Mouse (Mus musculus) kidney, adult 18-20 months (tissue): ENCODE data around the gene Tec.

ENCODE experiments used
- DNase-seq: peaks from one replicate; pipeline ENCODE4 v3.0.0; 2021

Tec gene

DNA sequence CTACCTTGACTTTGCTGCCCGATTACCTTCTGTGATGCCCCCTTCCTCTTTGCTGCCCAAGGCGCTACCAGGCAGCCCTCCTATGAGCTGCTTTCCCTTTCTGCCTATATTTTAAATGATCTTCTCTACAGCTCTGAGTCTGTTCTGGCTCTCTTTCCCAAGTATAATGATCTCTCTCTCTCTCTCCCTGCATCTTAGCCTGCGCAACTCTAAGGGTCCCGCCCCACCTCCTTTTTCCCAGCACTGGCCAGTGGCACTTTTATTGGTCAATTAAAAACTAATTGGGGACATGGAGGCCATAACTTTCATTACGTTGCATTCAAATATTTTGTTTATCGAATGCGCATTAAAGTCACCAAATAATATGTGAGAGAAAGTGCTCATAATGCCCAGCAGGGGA lies 20.0 kb upstream of the Tec start:
- no peak for DNase-seq

DNA sequence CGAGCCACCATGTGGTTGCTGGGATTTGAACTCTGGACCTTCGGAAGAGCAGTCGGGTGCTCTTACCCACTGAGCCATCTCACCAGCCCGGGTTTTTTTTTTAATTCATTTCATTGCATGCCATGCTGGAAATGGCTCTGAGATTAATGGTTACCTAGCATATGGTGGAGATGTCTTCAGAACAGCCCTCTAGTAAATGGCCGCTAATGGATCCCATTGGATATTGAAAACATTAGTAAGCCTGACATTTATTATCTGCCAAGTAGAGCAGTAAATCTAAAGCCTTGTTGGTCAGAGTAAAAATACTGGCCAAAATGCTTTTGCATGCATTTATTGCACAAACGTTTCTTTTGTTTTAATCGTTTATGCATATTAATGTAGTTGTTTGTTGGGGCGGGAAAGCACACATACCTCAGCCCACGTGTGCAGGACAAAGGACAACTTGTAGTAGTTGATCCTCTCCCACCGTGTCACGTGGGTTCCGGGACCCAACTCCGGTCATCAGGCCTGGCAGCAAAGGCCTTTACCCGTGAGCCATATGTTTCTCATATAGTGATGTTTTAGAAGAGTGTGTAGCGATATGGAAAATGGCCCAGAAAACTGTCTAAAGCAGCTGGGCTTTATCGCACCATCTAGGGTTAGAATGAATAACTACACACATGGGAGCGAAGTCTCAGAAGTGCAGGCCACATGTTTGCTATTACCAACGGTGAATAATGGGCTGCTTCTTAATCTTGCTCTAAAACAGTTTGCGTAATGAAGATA lies 18.4 kb upstream of the Tec start:
- no peak for DNase-seq

DNA sequence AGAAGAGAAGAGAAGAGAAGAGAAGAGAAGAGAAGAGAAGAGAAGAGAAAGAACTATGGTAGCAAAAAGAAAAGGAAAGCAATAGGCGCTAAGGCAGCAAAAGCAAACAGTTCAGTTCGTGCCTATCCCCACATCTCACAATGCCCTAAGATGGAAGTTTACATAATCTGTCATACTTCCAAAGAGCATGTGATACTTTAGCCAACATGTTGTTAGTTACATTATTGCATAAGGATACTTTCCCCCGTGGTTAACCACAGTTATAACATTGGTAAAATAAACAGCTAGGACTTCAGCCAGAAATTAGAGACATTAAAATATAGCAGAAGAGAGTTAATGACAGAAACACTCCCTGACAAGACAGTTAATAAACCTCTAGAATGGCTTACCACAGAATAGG lies 15.4 kb upstream of the Tec start:
- no peak for DNase-seq

DNA sequence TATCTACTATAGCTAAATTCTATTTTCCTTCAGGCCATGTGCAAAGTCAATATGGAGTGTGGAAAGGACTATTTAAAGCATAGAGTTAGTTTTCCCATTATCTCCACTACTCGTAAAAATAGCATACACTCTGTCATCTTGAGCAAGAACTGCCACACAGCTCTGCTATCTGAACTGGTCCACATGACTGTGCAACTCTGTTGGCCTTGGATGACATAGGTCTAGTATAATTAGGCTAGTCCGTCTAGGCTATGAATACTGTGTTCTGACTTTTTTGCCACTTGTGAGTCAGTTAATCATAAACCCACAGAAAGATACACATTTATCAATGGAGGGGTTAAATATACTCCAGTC lies 14.1 kb upstream of the Tec start:
- no peak for DNase-seq

DNA sequence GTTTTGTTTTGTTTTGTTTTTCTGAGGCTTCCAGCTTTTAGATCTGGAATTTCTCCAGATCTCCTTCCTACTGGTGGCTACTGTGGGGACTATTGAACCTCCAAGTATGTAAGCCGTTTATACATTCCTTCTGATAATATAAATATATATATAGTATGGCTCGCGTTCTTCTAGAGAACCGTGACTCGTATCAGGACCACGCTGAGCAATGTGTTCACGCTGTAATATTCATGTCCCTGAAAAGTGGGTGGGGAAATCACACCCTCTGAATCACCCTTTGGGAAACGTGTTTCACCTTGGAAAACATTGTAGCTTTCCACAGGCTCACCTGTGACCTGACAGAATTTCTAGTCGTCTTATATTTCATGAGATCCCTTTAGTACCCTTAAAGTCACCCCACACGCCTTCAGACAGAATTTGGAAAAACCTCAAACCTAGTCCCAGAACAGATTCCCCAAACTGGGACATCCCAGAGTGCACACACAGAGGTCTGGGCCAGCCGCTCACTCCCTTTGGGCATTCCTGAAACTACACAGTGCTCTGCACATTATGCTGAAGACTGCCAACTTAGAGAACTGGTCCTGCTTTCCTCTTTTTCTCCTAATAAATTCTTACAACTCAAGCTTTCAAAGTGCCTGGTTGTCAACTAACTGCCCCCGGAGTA lies 13.6 kb upstream of the Tec start:
- no peak for DNase-seq

DNA sequence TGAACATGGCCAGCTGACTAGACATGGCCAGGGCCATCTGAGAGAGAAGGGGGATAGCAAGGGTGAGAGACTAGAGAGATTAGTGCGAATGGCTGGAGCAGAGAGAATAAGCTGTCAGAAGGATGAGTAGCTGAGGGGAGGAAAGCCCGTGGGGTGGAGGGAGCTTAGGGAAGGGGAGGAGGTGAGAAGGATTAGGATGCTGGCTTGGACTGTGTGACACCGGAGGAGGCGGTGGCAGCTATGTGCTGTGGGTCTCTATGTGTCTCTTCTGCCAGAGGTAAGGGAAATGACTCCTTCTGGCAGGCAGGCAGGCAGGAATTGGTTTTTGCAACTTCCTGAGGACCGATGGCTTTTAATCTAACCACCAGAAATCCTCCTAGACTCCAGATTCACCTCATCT lies 11.5 kb upstream of the Tec start:
- DNase-seq = no peak

DNA sequence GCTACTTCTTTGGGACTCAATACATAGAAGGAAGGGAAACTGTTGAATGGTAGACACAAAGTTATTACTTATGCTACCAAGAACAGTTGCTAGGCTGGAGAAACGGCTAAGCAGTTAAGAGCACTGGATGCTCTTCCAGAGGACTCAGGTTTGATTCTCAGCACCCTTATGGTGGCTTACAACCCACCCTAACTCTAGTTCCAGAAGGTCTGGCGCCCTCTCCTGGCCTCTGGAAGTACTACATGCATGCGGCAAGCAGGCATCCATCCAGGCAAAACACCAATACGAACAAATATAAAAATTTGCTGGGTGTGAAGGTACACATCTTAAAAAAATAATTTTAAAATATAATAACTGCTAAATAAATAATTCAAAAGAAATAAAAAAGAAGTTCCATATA lies 2.8 kb upstream of the Tec start:
- DNase-seq = no peak

DNA sequence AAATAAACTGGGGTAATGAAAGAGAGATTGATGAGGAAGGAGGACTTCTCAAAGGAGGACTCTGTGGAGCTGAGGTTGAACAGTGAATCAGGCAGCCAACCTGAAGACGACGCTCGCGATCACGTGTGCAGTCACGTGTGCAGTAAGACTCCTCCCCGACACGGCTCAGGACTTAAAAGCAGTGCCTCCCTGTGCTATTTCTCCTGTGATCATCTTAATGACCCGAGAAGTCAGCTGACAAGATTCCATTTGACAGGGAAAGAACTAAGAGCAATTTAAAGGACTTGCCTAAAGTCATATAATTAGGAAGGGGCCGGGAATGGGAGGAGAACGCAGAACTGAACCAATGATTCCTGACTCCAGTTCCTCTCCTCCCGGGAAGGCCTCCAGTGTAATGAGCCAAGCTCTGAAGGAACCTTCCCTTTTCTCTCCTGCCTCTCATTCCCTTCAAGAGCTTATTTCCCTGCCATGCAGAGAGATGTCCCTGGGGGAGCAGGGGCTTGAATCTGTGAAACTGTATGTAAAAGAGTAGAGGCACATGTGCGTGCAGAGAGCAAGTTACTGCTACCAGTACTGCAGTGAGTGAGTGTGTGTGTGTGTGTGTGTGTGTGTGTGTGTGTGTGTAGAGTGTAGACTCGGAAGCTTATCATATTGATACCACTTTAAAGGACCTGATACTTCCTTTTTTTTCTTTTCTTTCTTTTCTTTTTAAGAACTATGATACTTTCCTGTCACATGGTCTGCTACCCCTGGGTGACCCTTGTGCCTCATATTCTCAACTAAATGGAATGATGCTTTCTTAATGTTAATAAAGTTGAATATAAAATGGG lies 1.7 kb upstream of the Tec start:
- peak; percentile 52 for DNase-seq

DNA sequence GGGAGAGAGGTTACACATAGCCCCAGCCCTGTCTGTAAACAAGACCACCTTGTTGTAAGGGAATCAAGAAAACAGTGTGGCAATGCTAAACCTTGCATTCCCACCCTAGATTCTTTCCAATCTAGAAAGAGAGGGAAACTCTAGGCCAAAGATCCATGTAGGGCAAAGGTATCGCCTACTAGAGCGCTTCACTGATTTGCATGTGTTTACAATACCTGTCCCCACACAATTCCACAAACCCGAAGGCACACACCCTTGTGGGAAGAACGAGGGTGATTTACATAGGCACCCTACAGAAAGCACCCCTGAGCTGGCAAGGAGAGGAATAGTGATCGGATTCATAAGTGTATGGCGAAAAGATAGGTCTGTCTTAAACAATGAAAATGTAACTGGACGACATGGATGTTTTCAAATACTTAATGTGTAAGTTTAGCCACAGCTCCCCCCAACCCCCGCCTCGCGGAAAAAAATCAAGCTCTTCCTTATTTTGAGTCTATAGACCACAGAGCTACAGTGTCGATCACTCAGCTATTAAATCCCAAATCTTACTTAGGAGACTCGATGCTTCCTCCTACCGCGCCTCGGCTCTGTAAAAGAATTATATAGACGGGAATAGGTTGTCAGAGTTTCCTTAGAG lies 1.1 kb downstream of the Tec start:
- peak; percentile 26 for DNase-seq

DNA sequence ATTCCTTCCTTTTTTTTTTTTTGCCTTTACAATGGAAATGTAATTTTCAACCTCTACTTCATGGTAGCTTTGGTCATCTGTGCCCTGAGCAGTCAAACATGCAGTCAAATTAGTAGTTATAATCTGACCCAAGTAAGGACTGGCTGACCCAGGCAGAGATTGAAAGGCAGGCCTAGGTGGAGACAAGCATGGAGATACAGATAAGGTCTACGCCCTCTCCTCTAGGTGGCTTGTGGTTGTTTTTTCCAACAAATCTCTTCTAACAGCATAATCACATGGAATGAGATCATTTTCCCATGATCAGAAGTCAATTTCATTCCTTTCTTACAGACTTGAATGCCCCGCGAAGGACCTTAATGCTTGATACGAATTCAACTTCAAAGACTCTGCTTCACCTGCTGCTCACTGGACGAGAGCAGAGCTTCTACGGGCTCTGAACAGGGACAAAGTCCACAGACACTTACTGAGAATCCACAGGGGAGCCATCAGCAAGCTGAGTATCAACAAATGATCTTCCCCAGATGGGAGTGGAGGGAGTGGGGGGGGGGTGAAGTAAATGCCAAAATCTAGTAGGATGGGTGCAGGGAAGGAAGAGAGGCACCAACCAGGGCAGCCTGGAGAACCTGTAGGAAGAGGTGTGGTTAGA lies 1.9 kb downstream of the Tec start:
- DNase-seq = no peak

DNA sequence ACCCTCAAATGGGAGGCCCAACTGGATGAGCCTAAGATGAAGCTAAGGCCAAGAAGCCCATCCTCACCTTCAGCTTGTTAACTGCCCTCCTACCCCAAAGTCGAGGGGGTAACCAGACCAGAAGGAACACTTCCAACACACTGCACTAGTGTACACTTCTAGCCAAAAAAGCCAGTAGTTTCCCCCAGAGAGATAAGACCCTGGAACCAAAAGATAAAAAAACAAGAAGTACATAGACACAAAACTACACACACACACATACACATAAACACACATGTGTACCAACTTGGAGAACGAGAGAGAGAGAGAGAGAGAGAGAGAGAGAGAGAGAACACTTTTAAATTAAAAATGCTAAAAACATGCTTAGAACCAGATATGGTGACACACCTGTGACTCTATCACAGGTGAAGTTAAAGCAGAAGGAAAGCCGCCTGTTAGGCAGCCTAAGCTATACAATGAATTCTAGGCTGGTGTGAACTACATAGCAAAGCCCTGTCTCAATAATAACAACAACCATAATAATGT lies 3.6 kb downstream of the Tec start:
- DNase-seq = no peak

DNA sequence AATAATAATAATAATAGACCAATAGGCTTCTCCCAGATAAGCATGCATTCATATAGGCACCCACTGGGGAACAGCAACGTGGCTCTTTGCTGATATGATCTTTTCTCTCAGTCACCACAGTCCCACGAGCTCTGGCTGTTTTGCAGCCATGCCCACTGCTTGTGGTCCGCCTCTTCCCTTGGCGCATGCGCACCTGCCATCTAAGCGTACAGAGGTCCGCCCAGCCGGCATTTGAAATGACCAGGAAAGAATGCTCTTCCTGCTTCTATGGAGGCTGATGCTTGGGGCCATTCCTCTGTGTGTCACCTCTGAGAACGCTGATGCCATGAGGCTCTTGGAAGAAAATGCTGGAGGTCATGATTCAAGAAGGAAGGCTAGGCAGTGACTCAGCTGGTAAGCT lies 5.1 kb downstream of the Tec start:
- no peak for DNase-seq

DNA sequence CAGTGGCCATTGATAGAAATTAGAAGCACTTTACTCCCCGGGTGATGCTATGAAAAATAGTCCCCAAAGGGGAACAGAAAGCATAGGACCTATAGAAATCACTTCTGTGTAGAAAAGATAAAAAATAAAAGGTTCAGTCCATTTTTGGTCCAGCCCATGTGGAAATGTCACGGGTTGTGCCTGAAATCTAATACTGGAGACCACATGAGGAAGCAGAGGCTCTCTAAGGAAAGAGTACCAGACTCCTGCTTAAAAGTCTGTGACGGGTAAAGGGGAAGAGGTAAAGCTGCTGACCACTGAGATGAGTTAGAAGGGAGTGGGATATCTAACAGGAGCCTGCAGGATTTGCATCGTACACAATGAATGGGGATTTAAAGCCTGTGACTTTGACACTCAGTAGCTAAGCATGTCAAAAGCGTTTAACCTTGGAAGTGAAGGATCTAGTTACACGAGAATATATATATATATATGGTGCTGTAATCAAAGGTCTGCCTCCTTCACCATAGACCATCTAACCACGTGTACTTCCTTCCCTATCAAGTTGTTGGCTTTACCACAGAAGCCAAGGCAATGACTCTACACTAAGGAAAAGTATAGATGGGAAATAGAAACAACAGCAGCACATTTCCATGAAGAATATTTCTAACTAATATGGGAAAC lies 6.4 kb downstream of the Tec start:
- DNase-seq = no peak

DNA sequence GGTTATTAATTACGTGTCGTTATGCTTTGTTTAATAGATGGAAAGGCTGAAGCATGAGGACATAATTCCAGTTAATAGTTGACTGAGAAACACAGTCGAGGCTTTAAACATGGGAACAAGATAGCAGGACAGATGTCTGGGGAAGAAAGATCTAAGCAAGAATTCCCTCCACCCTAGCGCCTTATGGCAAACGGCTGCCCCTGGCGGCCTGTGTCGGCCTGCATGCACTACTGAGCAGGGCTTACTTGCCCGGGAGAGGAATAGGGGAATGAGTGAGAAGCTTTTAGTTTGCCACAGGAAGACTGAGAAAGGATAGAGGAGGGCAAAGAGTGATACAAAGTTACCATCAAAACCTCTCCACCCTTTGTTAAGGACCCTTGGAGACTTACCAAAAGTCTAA lies 7.4 kb downstream of the Tec start:
- peak; percentile 28 for DNase-seq

DNA sequence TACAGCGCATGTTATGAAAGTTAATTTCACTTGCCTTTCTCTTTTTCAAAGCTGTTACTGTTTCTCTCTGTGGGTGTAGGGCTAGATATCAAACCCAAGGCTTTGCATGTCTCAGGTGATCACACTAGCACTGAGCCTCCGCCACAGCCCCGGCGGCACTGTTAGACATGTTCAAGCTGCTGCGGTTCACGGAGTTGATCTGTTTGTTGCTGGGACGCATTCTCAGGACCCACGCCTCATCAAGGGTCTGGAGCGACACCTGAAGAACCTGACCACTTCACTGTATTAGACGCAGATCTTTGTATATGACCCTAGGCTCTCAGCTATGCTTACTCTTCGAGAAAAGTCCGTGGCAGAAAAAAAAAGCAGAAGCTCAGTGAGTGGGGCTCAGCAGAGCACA lies 10.0 kb downstream of the Tec start:
- DNase-seq = no peak

DNA sequence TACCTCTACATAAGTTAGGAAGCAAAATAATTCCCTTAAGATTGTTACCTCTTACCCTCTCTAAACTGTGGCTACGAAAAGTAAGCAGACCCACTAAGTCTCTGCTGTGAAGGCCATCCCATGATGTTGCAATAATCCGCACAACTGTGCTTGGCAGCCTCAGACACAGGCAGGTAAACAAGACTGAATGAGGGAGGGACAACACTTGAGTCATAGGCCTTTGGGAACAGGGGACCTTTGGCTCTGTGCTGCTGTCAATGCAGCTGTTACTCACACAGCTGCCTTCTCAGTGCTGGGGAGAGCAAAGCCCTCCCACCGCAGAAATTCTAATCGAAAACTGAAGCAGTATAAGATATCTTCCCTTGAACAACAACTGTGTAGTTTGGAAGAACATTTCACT lies 10.5 kb downstream of the Tec start:
- no peak for DNase-seq

DNA sequence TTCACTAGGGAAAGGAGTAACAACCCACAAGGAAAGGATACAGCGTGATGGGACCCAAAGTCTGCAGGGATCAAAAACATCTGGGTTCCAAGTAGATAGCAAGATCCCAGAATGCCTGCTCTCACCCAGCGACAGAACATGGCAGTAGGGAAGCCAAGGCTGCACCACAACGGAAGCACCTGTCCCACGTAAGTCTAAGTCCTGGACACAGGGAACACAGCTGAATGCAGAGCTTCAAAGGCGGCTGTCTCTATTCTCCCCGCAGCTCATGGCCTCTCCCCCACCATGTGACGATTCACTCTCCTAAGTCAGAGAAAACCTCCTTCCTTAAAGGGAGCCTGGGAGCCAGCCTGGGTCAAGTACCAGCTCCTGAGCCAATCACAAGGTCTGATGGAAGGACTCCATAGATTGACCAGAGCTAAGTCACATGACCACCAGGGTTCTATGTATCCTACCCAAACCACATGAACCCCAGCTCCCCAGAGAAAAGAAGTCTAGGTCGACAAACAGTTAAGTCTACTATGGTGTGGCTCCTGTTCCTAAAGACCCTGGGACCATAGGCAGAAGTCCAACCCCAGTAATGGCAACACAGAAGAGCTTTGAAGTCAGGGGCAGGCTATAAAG lies 11.9 kb downstream of the Tec start:
- no peak for DNase-seq

DNA sequence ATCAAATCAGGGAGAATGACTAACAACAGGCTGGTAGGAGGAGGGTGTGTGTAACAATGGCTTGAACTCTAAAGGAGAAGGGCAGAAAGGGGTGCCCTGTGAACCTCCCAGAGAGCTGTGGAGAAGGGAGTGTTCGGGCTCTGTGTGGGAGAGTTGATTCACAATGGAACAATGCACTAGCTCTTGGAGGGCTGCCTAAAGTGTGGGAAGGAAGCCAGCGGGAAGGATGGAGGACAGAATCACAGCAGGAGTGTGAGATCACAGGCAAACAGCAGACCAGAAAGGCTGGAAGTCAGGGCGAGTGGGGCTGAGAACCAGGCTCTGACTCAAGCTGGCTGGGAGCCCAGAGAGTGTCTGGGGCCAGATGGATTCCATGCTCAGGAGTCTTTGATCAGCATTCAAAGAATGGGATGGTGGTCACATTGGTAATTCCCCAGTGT lies 12.6 kb downstream of the Tec start:
- peak; percentile 48 for DNase-seq

DNA sequence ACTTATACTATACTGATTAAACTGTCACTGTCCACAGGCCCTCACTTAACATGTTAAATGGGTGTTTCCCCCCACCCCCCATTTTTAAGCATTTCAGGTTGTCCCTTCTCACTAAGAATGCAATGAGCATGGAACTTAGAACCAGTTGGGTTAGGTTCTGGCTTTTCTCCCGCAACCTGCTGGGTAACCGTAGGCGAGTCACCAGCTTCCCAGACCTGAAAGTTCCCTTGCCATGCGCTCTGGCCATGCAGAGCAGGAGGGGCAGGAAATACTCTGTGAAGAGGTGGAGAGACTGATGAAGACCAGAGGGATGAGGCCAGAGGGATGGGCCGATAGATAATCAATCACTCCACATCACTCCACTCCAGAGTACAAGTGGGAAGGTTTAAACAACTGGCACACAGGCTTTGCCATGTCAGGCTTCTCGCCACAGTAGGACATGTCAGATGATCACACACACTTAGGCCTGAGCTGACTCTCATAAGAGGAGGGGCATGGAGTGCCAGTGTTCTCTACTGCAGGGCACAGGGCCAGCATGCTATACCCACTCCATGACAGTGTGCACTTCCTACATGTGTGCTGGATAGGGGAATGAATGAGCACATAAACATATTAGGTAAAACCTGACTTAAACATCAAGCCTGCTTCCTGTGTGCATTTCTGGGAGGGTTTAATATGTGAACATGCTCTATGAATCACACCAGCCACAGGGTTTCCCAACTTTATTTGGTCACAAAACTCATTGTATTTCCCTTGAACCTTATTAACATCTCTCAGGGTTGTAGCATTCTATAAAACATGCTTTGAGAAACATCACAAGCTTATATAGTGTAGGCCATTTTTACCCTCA lies 13.9 kb downstream of the Tec start:
- no peak for DNase-seq

DNA sequence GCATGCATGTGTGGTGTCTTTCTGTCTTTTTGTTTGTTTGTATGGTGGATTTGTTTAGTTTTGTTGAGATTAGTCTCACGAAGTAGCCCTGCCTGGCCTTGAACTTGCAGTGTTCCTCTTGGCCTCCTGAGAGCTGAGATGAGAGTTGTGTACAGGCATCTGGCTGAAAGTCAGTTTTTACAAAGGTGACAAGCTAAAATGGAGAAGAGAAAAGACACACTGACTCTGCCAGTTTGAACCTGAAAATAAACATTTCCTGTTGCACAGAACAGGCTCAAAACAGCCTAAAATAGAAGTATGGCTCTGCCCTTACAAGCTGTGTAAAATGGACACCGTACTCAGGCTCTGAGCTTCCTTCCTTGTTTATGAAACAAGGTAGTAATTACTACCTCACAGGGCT lies 14.9 kb downstream of the Tec start:
- DNase-seq = no peak
